Mouse (Mus musculus): ENCODE results near the gene Kcnq1. TPM values are rescaled to one million over a fixed set of nuclear protein-coding genes. Genes with fewer than 3 reads are reported as not detected.

Kcnq1 gene
- polyA plus RNA-seq, 1 experiment from 2014 or later, result 10.0 TPM

DNA sequence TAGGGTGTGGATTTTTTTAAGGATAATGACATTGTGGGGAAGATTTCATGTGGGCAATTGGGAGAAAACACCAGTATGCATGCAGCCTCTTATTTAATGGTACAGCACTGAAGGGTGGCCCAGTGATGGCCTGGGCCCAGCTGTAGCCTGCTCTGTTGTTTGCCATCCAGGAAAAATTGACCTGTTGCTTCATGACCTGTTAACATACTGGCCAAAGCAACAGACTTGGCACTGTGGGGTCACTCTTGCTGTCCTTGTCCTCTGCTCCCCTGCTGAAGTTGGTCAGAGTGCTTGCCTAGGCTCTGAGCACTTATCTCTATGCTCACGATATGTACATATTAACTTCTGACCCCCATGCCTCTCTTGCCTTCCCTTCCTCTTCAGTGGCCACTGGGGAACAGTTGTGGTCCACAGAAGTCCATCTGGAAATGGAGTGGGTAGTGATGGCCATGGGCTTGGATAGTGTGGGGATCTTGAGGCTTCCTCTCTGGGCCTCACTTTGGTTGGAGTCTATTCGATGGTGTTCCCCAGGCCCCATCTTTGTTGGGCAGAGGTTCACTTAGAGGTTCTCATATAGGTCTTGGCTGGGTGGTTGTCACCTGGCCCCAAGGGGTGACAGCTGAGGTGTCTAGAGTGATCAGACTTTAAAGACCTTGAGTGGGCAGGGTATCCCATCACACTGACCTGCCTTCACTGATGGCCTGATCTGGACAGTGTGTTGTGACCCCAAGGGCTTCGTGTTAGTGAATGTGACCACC lies 84.0 kb downstream of the Kcnq1 start:
- H3K9me3 ChIP-seq (replicated peaks; ENCODE audit: control insufficient read depth, low read length), result no peaks in the 10 kb centered on the region
- H3K36me3 ChIP-seq (ENCODE audit: control insufficient read depth, insufficient read depth, low read length), result no peaks in the 10 kb centered on the region
- no peak overlapping the region for H3K9ac ChIP-seq (ENCODE audit: low read length)
- H3K27ac ChIP-seq (ENCODE audit: low read length), result no peak overlapping the region
- no peak overlapping the region for H3K4me3 ChIP-seq (replicated peaks; ENCODE audit: low read length)
- 83% methylated on average over 3 of the region's 3 CpGs for WGBS
- H3K4me2 ChIP-seq (ENCODE audit: low read depth, low read length), result no peak overlapping the region
- H3K27me3 ChIP-seq (ENCODE audit: control insufficient read depth, insufficient read depth, low read length), result no peaks in the 10 kb centered on the region
- H3K4me1 ChIP-seq (ENCODE audit: control insufficient read depth, insufficient read depth, low read length), result 0 out of 2 replicates have a peak, but pooled peaks cover 3% of the 10 kb centered on the region
- no peak for ATAC-seq (ENCODE audit: insufficient read depth, low FRiP score)

DNA sequence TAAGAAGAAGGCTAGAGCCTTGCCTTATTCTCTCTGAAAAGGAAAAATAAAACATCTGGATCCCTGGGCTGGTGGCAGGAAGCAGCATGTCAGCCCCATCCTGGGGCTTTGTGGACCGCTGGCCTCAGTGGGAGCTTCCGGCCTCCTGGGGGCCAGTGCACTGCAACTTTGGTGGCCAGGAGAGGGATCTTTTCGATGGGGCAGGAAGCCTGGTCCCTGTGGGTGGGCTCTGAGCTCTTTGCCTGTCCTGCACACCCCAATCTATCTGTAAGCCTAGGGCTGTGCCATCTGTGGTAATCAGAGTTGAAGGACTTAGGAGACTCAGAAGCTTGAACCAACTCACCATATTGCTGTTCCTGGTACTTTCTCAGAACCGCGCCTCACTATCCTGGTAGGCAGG lies 84.7 kb downstream of the Kcnq1 start:
- Histone ChIP-seq H3K27ac (ENCODE audit: low read length) (no peak overlapping the region), H3K9me3 (replicated peaks; ENCODE audit: control insufficient read depth, low read length) (no peaks in the 10 kb centered on the region), H3K4me2 (ENCODE audit: low read depth, low read length) (no peak overlapping the region), H3K36me3 (ENCODE audit: control insufficient read depth, insufficient read depth, low read length) (no peaks in the 10 kb centered on the region), H3K4me1 (ENCODE audit: control insufficient read depth, insufficient read depth, low read length) (0 out of 2 replicates have a peak, but pooled peaks cover 3% of the 10 kb centered on the region), H3K27me3 (ENCODE audit: control insufficient read depth, insufficient read depth, low read length) (no peaks in the 10 kb centered on the region), H3K9ac (ENCODE audit: low read length) (no peak overlapping the region), H3K4me3 (replicated peaks; ENCODE audit: low read length) (no peak overlapping the region)
- 77% methylated on average over 5 of the region's 5 CpGs for WGBS
- ATAC-seq (ENCODE audit: insufficient read depth, low FRiP score), result no peak

- Histone ChIP-seq H3K27me3 (ENCODE audit: control insufficient read depth, insufficient read depth, low read length) (no peaks in the 10 kb centered on the region), H3K36me3 (ENCODE audit: control insufficient read depth, insufficient read depth, low read length) (no peaks in the 10 kb centered on the region), H3K9me3 (replicated peaks; ENCODE audit: control insufficient read depth, low read length) (no peaks in the 10 kb centered on the region), H3K4me3 (replicated peaks; ENCODE audit: low read length) (no peak overlapping the region), H3K27ac (ENCODE audit: low read length) (no peak overlapping the region), H3K4me2 (ENCODE audit: low read depth, low read length) (no peak overlapping the region), H3K4me1 (ENCODE audit: control insufficient read depth, insufficient read depth, low read length) (0 out of 2 replicates have a peak, but pooled peaks cover 3% of the 10 kb centered on the region), H3K9ac (ENCODE audit: low read length) (no peak overlapping the region)
- no peak for ATAC-seq (ENCODE audit: insufficient read depth, low FRiP score)
- 89% methylated on average over 7 of the region's 7 CpGs for WGBS
Measured at GRCm38 (mm10) chr7:143192392-143192791, 86.2 kb downstream of the Kcnq1 start.

- ATAC-seq (ENCODE audit: insufficient read depth, low FRiP score), result no peak
- no peaks in the 10 kb centered on the region for H3K27me3 ChIP-seq (ENCODE audit: control insufficient read depth, insufficient read depth, low read length)
- H3K9ac ChIP-seq (ENCODE audit: low read length), result no peak overlapping the region
- WGBS, result 90% methylated on average over 7 of the region's 7 CpGs
- no peak overlapping the region for H3K4me2 ChIP-seq (ENCODE audit: low read depth, low read length)
- no peak overlapping the region for H3K27ac ChIP-seq (ENCODE audit: low read length)
- H3K4me3 ChIP-seq (replicated peaks; ENCODE audit: low read length), result no peak overlapping the region
- H3K9me3 ChIP-seq (replicated peaks; ENCODE audit: control insufficient read depth, low read length), result no peaks in the 10 kb centered on the region
- 0 out of 2 replicates have a peak, but pooled peaks cover 1% of the 10 kb centered on the region for H3K4me1 ChIP-seq (ENCODE audit: control insufficient read depth, insufficient read depth, low read length)
- H3K36me3 ChIP-seq (ENCODE audit: control insufficient read depth, insufficient read depth, low read length), result no peaks in the 10 kb centered on the region
Measured at GRCm38 (mm10) chr7:143194064-143194463, 87.9 kb downstream of the Kcnq1 start.

- no peak overlapping the region for H3K27ac ChIP-seq (ENCODE audit: low read length)
- no peaks in the 10 kb centered on the region for H3K9me3 ChIP-seq (replicated peaks; ENCODE audit: control insufficient read depth, low read length)
- H3K9ac ChIP-seq (ENCODE audit: low read length), result no peak overlapping the region
- H3K4me2 ChIP-seq (ENCODE audit: low read depth, low read length), result no peak overlapping the region
- H3K4me3 ChIP-seq (replicated peaks; ENCODE audit: low read length), result no peak overlapping the region
- no peaks in the 10 kb centered on the region for H3K4me1 ChIP-seq (ENCODE audit: control insufficient read depth, insufficient read depth, low read length)
- WGBS, result 67% methylated on average over 15 of the region's 15 CpGs
- no peaks in the 10 kb centered on the region for H3K27me3 ChIP-seq (ENCODE audit: control insufficient read depth, insufficient read depth, low read length)
- ATAC-seq (ENCODE audit: insufficient read depth, low FRiP score), result no peak
- H3K36me3 ChIP-seq (ENCODE audit: control insufficient read depth, insufficient read depth, low read length), result no peaks in the 10 kb centered on the region
Measured at GRCm38 (mm10) chr7:143197951-143198440, 91.8 kb downstream of the Kcnq1 start.

GRCm38 (mm10) chr7:143198443-143198842 lies 92.3 kb downstream of the Kcnq1 start:
- Histone ChIP-seq H3K4me2 (ENCODE audit: low read depth, low read length) (no peak overlapping the region), H3K27ac (ENCODE audit: low read length) (no peak overlapping the region), H3K36me3 (ENCODE audit: control insufficient read depth, insufficient read depth, low read length) (no peaks in the 10 kb centered on the region), H3K9ac (ENCODE audit: low read length) (no peak overlapping the region), H3K27me3 (ENCODE audit: control insufficient read depth, insufficient read depth, low read length) (no peaks in the 10 kb centered on the region), H3K9me3 (replicated peaks; ENCODE audit: control insufficient read depth, low read length) (no peaks in the 10 kb centered on the region), H3K4me3 (replicated peaks; ENCODE audit: low read length) (no peak overlapping the region), H3K4me1 (ENCODE audit: control insufficient read depth, insufficient read depth, low read length) (no peaks in the 10 kb centered on the region)
- ATAC-seq (ENCODE audit: insufficient read depth, low FRiP score), result no peak
- 59% methylated on average over 7 of the region's 7 CpGs for WGBS

GRCm38 (mm10) chr7:143201255-143201654 lies 95.1 kb downstream of the Kcnq1 start:
- Histone ChIP-seq H3K27me3 (ENCODE audit: control insufficient read depth, insufficient read depth, low read length) (no peaks in the 10 kb centered on the region), H3K36me3 (ENCODE audit: control insufficient read depth, insufficient read depth, low read length) (no peaks in the 10 kb centered on the region), H3K27ac (ENCODE audit: low read length) (peak overlapping the region; percentile 49; the same call in 1 of the 2 replicates), H3K4me3 (replicated peaks; ENCODE audit: low read length) (no peak overlapping the region), H3K9me3 (replicated peaks; ENCODE audit: control insufficient read depth, low read length) (no peaks in the 10 kb centered on the region), H3K4me1 (ENCODE audit: control insufficient read depth, insufficient read depth, low read length) (no peaks in the 10 kb centered on the region), H3K9ac (ENCODE audit: low read length) (no peak overlapping the region), H3K4me2 (ENCODE audit: low read depth, low read length) (no peak overlapping the region)
- WGBS, result 73% methylated on average over 2 of the region's 2 CpGs
- ATAC-seq (ENCODE audit: insufficient read depth, low FRiP score), result no peak

GRCm38 (mm10) chr7:143203897-143204296 lies 97.7 kb downstream of the Kcnq1 start:
- Histone ChIP-seq H3K4me3 (replicated peaks; ENCODE audit: low read length) (no peak overlapping the region), H3K36me3 (ENCODE audit: control insufficient read depth, insufficient read depth, low read length) (no peaks in the 10 kb centered on the region), H3K4me1 (ENCODE audit: control insufficient read depth, insufficient read depth, low read length) (no peaks in the 10 kb centered on the region), H3K27ac (ENCODE audit: low read length) (no peak overlapping the region), H3K27me3 (ENCODE audit: control insufficient read depth, insufficient read depth, low read length) (no peaks in the 10 kb centered on the region), H3K9ac (ENCODE audit: low read length) (no peak overlapping the region), H3K9me3 (replicated peaks; ENCODE audit: control insufficient read depth, low read length) (no peaks in the 10 kb centered on the region), H3K4me2 (ENCODE audit: low read depth, low read length) (no peak overlapping the region)
- ATAC-seq (ENCODE audit: insufficient read depth, low FRiP score), result no peak
- 87% methylated on average over 6 of the region's 6 CpGs for WGBS

GRCm38 (mm10) chr7:143207044-143207443 lies 100.9 kb downstream of the Kcnq1 start:
- WGBS, result 54% methylated on average over 4 of the region's 4 CpGs
- Histone ChIP-seq H3K9me3 (replicated peaks; ENCODE audit: control insufficient read depth, low read length) (no peaks in the 10 kb centered on the region), H3K4me1 (ENCODE audit: control insufficient read depth, insufficient read depth, low read length) (no peaks in the 10 kb centered on the region), H3K9ac (ENCODE audit: low read length) (no peak overlapping the region), H3K4me3 (replicated peaks; ENCODE audit: low read length) (no peak overlapping the region), H3K36me3 (ENCODE audit: control insufficient read depth, insufficient read depth, low read length) (no peaks in the 10 kb centered on the region), H3K4me2 (ENCODE audit: low read depth, low read length) (no peak overlapping the region), H3K27ac (ENCODE audit: low read length) (no peak overlapping the region), H3K27me3 (ENCODE audit: control insufficient read depth, insufficient read depth, low read length) (no peaks in the 10 kb centered on the region)
- ATAC-seq (ENCODE audit: insufficient read depth, low FRiP score), result no peak
